ENCODE assay signal across 16 mouse cellular contexts in the genomic region with DNA sequence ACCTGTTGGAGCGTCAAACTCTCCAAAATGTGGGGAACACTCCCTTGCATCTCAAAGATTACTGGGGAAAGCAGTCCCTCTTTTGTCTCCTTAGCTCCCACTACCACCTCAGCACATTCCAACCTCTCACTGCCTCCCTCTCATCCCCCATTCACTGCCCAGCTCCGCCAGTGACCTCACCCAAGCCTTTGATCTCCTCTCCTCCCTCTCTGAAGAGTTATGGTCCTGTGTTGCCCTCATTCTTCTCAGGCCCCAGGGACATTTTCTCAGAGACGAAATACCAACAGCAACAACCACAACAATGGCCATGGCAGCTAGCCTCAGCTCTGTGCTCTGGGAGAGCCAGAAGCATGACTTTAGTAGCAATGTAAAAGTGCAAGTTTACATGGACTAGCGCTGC. TPM values are rescaled to one million over a fixed set of nuclear protein-coding genes. Genes with fewer than 3 reads are reported as not detected.
DNase-seq lines count a peak whose midpoint lies in the region; ATAC-seq and TF ChIP-seq lines count a peak whose summit lies in the region.
"Had no signal": no experiment of that assay in that cellular context is flagged by ENCODE, and none has a peak within 500 bp of the region (broad histone marks: within the 10 kb centered on the region; RNA-seq: fewer than 3 reads in every experiment).

No protein-coding gene starts in this region.

- WGBS in kidney, embryonic 14.5 days: 15% methylated on average over 4 of the region's 4 CpGs

- H3K9me3 ChIP-seq in kidney, embryonic 14.5 days (ENCODE audit: control insufficient read depth, low read length): no peaks in the 10 kb centered on the region
- H3K9me3 ChIP-seq in E14TG2a.4 (ENCODE audit: low read length): no peaks in the 10 kb centered on the region
- H3K9me3 ChIP-seq: midbrain, embryonic 10.5 days; neural tube, embryonic 12.5 days had no signal

- peak; percentile 60 for DNase-seq in adrenal gland, adult 2 months
- DNase-seq in adrenal gland, postnatal 4 days (ENCODE audit: low spot score in 2 of 2): no peak
- DNase-seq in kidney, adult 8-10 months: no peak
- peak; percentile 71 for DNase-seq in embryo, embryonic 9.5 days (ENCODE audit: extremely low spot score)
- no peak for DNase-seq in urinary bladder, postnatal 14 days (ENCODE audit: low spot score)
- DNase-seq: cerebellum, adult 9-11 months; kidney, postnatal 25 days; thymus, postnatal 4 days had no signal

- peak overlapping the region; percentile 76 for H3K27ac ChIP-seq in kidney, embryonic 14.5 days (ENCODE audit: low read depth, low read length)
- H3K27ac ChIP-seq: liver, embryonic 14.5 days; neural tube, embryonic 12.5 days had no signal

- no peak overlapping the region for H3K4me2 ChIP-seq in kidney, embryonic 14.5 days (replicated peaks; ENCODE audit: low read depth, low read length)
- H3K4me2 ChIP-seq: neural tube, embryonic 12.5 days had no signal

- H3K27me3 ChIP-seq in kidney, embryonic 14.5 days (ENCODE audit: control insufficient read depth, insufficient read depth, low read length): no peaks in the 10 kb centered on the region
- H3K27me3 ChIP-seq in E14TG2a.4 (ENCODE audit: insufficient read depth, low read length): no peaks in the 10 kb centered on the region
- H3K27me3 ChIP-seq: neural tube, embryonic 12.5 days had no signal

- ATAC-seq in kidney, embryonic 14.5 days (ENCODE audit: low FRiP score, low TSS enrichment): peak; percentile 58; the same call in 1 of the 2 replicates
- no peak for ATAC-seq in cerebellum, adult (ENCODE audit: insufficient number of reproducible peaks, low FRiP score, low TSS enrichment)

- peaks cover 10% of the 10 kb centered on the region; the same call in 1 of the 2 replicates for H3K4me1 ChIP-seq in kidney, embryonic 14.5 days (ENCODE audit: control insufficient read depth, insufficient read depth, low read length)
- H3K4me1 ChIP-seq in E14TG2a.4 (replicated peaks; ENCODE audit: low read depth, low read length): peaks cover 71% of the 10 kb centered on the region

- H3K4me3 ChIP-seq in kidney, embryonic 14.5 days (ENCODE audit: low read length): no peak overlapping the region
- H3K4me3 ChIP-seq in E14TG2a.4 (replicated peaks; ENCODE audit: low read length): peak overlapping the region; percentile 11
- H3K4me3 ChIP-seq: midbrain, embryonic 10.5 days; neural tube, embryonic 12.5 days had no signal

- H3K9ac ChIP-seq in kidney, embryonic 14.5 days (ENCODE audit: low read depth, low read length): no peak overlapping the region
- H3K9ac ChIP-seq: liver, embryonic 14.5 days; neural tube, embryonic 12.5 days had no signal

- no peak for TF ChIP-seq CTCF in E14TG2a.4 (conservative IDR thresholded peaks at IDR 0.05; ENCODE audit: low read length)

- no peaks in the 10 kb centered on the region for H3K36me3 ChIP-seq in kidney, embryonic 14.5 days (ENCODE audit: control insufficient read depth, insufficient read depth, low read length)
- H3K36me3 ChIP-seq in E14TG2a.4 (ENCODE audit: insufficient read depth, low read length): no peaks in the 10 kb centered on the region
- H3K36me3 ChIP-seq: midbrain, embryonic 10.5 days; neural tube, embryonic 12.5 days had no signal

RNA-seq across cellular contexts. Expression of a gene that starts 8.7 kb away (rescaled TPM):
- total RNA-seq in adrenal gland, adult 2 months (2021): 1 to 10 TPM; 4.8 to 4.9 TPM
- 1.6 and 1.7 TPM in 2 replicates for polyA plus RNA-seq in adrenal gland, adult 2 months (2012; rRNA removed)
- total RNA-seq in adrenal gland, postnatal 4 days (2021): 1 to 10 TPM; 5.4 to 7.3 TPM
- 5.6 and 7.1 TPM in 2 replicates for polyA plus RNA-seq in kidney, embryonic 14.5 days (2014; fragmentation: Nextera tagmentation; extraction: Ambion mirVana)

RNA-seq across cellular contexts. Expression of a gene that starts 24.9 kb away (rescaled TPM):
- 100 to 1,000 TPM in 1 of 2 experiments, 10 to 100 TPM in 1; 89.9 to 103 TPM for total RNA-seq in adrenal gland, adult 2 months (2021)
- 11.6 and 12.3 TPM in 2 replicates for polyA plus RNA-seq in adrenal gland, adult 2 months (2012; rRNA removed)
- 100 to 1,000 TPM; 120 to 124 TPM for total RNA-seq in adrenal gland, postnatal 4 days (2021)
- 228 and 240 TPM in 2 replicates for polyA plus RNA-seq in kidney, embryonic 14.5 days (2014; fragmentation: Nextera tagmentation; extraction: Ambion mirVana)

RNA-seq across cellular contexts. Expression of a gene that starts 25.1 kb away (rescaled TPM):
- 10 to 100 TPM; 17.9 to 38.3 TPM for total RNA-seq in adrenal gland, adult 2 months (2021)
- 4.3 and 4.4 TPM in 2 replicates for polyA plus RNA-seq in adrenal gland, adult 2 months (2012; rRNA removed)
- total RNA-seq in adrenal gland, postnatal 4 days (2021): 10 to 100 TPM; 50.8 to 60.7 TPM
- 45.2 and 63.8 TPM in 2 replicates for polyA plus RNA-seq in kidney, embryonic 14.5 days (2014; fragmentation: Nextera tagmentation; extraction: Ambion mirVana)

RNA-seq across cellular contexts. Expression of a gene that starts 40.9 kb away (rescaled TPM):
- total RNA-seq in adrenal gland, adult 2 months (2021): not detected
- not detected in 2 replicates for polyA plus RNA-seq in adrenal gland, adult 2 months (2012; rRNA removed)
- total RNA-seq in adrenal gland, postnatal 4 days (2021): not detected
- polyA plus RNA-seq in kidney, embryonic 14.5 days (2014; fragmentation: Nextera tagmentation; extraction: Ambion mirVana): not detected in 2 replicates
- total RNA-seq: left cerebral cortex, adult 8-10 months had no signal
- polyA plus RNA-seq: frontal cortex, adult 2 months; liver, embryonic 14.5 days; midbrain, embryonic 10.5 days; neural tube, embryonic 12.5 days had no signal

Comparison
In these comparisons a context has a peak if more than half of its experiments do, and no peak if none do; other contexts are left out.
1. DNase-seq: peak in adrenal gland, adult 2 months (single experiment) and embryo, embryonic 9.5 days (single experiment); none in adrenal gland, postnatal 4 days (0 of 2), kidney, adult 8-10 months (0 of 2) and urinary bladder, postnatal 14 days (single experiment).